8 mouse cellular contexts compared by ENCODE assay signal in the genomic region with DNA sequence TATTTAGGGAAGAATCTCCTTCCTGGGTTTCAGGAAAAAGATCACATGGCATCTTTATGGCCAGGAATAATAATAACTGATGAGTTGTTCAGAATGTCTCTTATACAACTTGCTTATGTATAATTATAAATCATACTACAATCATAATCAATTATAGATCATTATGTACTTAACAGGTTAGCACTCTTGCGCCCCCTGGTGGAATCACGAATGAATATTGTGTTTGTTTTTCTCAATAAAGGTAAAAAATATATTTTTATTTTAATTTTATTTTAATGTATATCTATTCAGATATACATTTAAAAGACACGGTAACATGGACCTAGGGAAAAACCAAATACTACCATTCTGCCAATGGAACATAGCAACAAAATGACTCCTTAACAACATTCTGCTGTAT.
A peak's percentile ranks its signal among the peaks of the same experiment; 100 is the strongest.
DNase-seq lines count a peak whose midpoint lies in the region; ATAC-seq and TF ChIP-seq lines count a peak whose summit lies in the region.

No protein-coding gene starts in this region.

- no peak for ATAC-seq in hindbrain, postnatal 0 days
- no peak for ATAC-seq in hindbrain, embryonic 16.5 days

- no peak overlapping the region for H3K27ac ChIP-seq in hindbrain, postnatal 0 days
- no peak overlapping the region for H3K27ac ChIP-seq in hindbrain, embryonic 16.5 days (ENCODE audit: low read depth, low read length)

- H3K4me1 ChIP-seq in hindbrain, postnatal 0 days (ENCODE audit: insufficient read depth, low read length), result no peaks in the 10 kb centered on the region
- no peaks in the 10 kb centered on the region for H3K4me1 ChIP-seq in hindbrain, embryonic 16.5 days (ENCODE audit: control insufficient read depth, insufficient read depth, low read depth, low read length)

- H3K4me2 ChIP-seq in hindbrain, postnatal 0 days (ENCODE audit: low read depth, low read length), result no peak overlapping the region
- H3K4me2 ChIP-seq in hindbrain, embryonic 16.5 days (ENCODE audit: low read length), result no peak overlapping the region

- no peak overlapping the region for H3K9ac ChIP-seq in hindbrain, postnatal 0 days (replicated peaks; ENCODE audit: low read length)
- no peak overlapping the region for H3K9ac ChIP-seq in hindbrain, embryonic 16.5 days (ENCODE audit: low read depth, low read length)

- no peaks in the 10 kb centered on the region for H3K27me3 ChIP-seq in hindbrain, postnatal 0 days (ENCODE audit: insufficient read depth, low read length)
- no peaks in the 10 kb centered on the region for H3K27me3 ChIP-seq in hindbrain, embryonic 16.5 days (replicated peaks; ENCODE audit: control insufficient read depth, insufficient read depth, low read length)

- peak; percentile 55 for TF ChIP-seq CTCF in hindbrain, postnatal 0 days (IDR thresholded peaks at IDR 0.05; ENCODE audit: low read depth)

- peak; percentile 68 for DNase-seq in hindbrain, postnatal 0 days (ENCODE audit: low spot score)
- peak; percentile 29 for DNase-seq in 3T3-L1 (ENCODE audit: low read depth, low spot score)
- DNase-seq in CD4-positive helper T cell, adult 2 months (ENCODE audit: low read depth, low spot score), result peak; percentile 19
- DNase-seq in induced T-regulatory cell, adult 2 months (ENCODE audit: low read depth), result peak; percentile 60
- peak; percentile 8 for DNase-seq in thymus, postnatal 25 days
- DNase-seq in heart, adult 8-10 months (ENCODE audit: low spot score), result no peak
- DNase-seq in urinary bladder, postnatal 10 days (ENCODE audit: low spot score), result no peak

- H3K36me3 ChIP-seq in hindbrain, postnatal 0 days (ENCODE audit: insufficient read depth, low read length), result no peaks in the 10 kb centered on the region
- H3K36me3 ChIP-seq in hindbrain, embryonic 16.5 days (ENCODE audit: control insufficient read depth, insufficient read depth, low read length), result no peaks in the 10 kb centered on the region

- no peaks in the 10 kb centered on the region for H3K9me3 ChIP-seq in hindbrain, postnatal 0 days (ENCODE audit: low read length)
- no peaks in the 10 kb centered on the region for H3K9me3 ChIP-seq in hindbrain, embryonic 16.5 days (ENCODE audit: control insufficient read depth, low read length)

- 26% methylated on average over 3 of the region's 3 CpGs for WGBS in hindbrain, postnatal 0 days
- 24% methylated on average over 3 of the region's 3 CpGs for WGBS in hindbrain, embryonic 16.5 days

- H3K4me3 ChIP-seq in hindbrain, postnatal 0 days (ENCODE audit: low read length), result no peak overlapping the region
- H3K4me3 ChIP-seq in hindbrain, embryonic 16.5 days (ENCODE audit: low read length), result no peak overlapping the region

Comparison
In these comparisons a context has a peak if more than half of its experiments do, and no peak if none do; other contexts are left out.
1. DNase-seq: peak in hindbrain, postnatal 0 days (single experiment), 3T3-L1 (single experiment), CD4-positive helper T cell, adult 2 months (single experiment), induced T-regulatory cell, adult 2 months (single experiment) and thymus, postnatal 25 days (single experiment); none in heart, adult 8-10 months (single experiment) and urinary bladder, postnatal 10 days (single experiment).